Mouse (Mus musculus) limb, embryonic 11.5 days (tissue): ENCODE data around the gene Atp5h. TPM values are rescaled to one million over a fixed set of nuclear protein-coding genes. Genes with fewer than 3 reads are reported as not detected.

Experiments
- ATAC-seq: fragments of 200-750 bp; cut with Nextera tagmentation; 2 replicates; pipeline ENCODE4 v1.8.0; 2017; ENCODE audit warnings: low read depth; ENCODE audit not compliant: insufficient number of reproducible peaks, low FRiP score, low TSS enrichment
- DNase-seq: peaks from one replicate; pipeline ENCODE4 v3.0.0-alpha.2; 2015; ENCODE audit warnings: low spot score
- H3K27ac ChIP-seq: fragments of 300-500 bp; sonication (generic); replicated peaks from 2 replicates; pipeline ENCODE4 v1.5.1; 2014; ENCODE audit warnings: low read depth, mild to moderate bottlenecking, low read length
- H3K27me3 ChIP-seq: fragments of 300-500 bp; sonication (generic); 2 replicates; pipeline ENCODE4 v1.6.1; 2014; ENCODE audit warnings: mild to moderate bottlenecking, low read length, mixed read lengths; ENCODE audit not compliant: control insufficient read depth, insufficient read depth
- H3K36me3 ChIP-seq: fragments of 300-500 bp; sonication (generic); 2 replicates; pipeline ENCODE4 v1.6.1; 2014; ENCODE audit warnings: mild to moderate bottlenecking, low read length, moderate library complexity, mixed read lengths; ENCODE audit not compliant: control insufficient read depth, insufficient read depth
- H3K4me1 ChIP-seq: fragments of 300-500 bp; sonication (generic); 2 replicates; pipeline ENCODE4 v1.6.1; 2014; ENCODE audit warnings: low read length, mixed read lengths; ENCODE audit not compliant: control insufficient read depth, insufficient read depth
- H3K4me2 ChIP-seq: fragments of 300-500 bp; sonication (generic); 2 replicates; pipeline ENCODE4 v1.6.1; 2014; ENCODE audit warnings: low read depth, mild to moderate bottlenecking, moderate library complexity; ENCODE audit not compliant: severe bottlenecking
- H3K4me3 ChIP-seq: fragments of 300-500 bp; sonication (generic); 2 replicates; pipeline ENCODE4 v1.5.1; 2014; ENCODE audit warnings: low read depth, low read length
- H3K9ac ChIP-seq: fragments of 300-500 bp; sonication (generic); 2 replicates; pipeline ENCODE4 v1.6.1; 2014; ENCODE audit warnings: mild to moderate bottlenecking, low read length
- H3K9me3 ChIP-seq: fragments of 300-500 bp; sonication (generic); 2 replicates; pipeline ENCODE4 v1.6.1; 2016; ENCODE audit warnings: low read length; ENCODE audit not compliant: control insufficient read depth
- WGBS: fragments of 180-500 bp; shearing (Covaris S2); extraction: QIAGEN DNeasy Blood & Tissue Kit; methylation state at CpG from one replicate; pipeline ENCODE4 v1.1.7; 2014; 5-methylcytosine and 5-hydroxymethylcytosine counted together
- polyA plus RNA-seq: library from polyadenylated mRNA; unstranded; fragments of >200 nt; fragmentation: Nextera tagmentation; extraction: Ambion mirVana; gene quantifications from 2 replicates; pipeline ENCODE4 v1.2.1, GENCODE M21; 2014

Gene Atp5h
- 943 and 945 TPM in 2 replicates for polyA plus RNA-seq

DNA sequence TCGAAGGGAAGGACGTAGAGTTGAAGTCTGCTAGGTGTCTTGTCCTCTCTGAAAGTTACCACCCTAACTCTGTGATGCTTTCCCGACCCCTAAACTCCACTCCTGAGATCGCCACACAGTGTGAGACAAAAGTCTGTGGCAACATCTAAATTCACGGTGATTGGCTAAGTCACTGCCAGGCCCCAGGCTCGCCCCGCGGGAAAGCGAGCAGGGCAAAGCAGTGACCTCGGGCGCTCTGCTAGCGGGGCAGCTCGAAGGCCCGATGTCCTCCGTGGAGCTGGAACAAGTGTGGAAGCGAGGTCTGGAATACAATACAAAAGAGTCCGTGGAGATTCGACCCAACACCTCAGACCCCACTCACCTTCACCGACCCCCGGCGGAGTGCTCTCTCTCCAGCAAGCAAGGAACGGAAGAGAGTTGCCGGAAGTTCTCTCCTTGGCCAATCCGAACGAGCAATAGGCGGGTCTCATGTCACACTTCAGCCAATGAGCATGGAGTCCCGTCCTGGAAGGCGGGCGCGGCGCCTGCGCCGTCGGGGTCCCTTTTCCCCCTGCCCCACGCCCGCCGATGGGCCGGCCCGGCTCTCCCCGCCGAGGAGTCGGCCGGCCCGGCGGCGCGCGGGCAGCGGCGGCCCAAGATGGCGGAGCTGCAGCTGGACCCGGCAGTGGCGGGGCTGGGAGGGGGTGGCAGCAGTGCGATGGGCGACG is at the start of gene Atp5h, which contains the start of gene Kctd2:
Atp5h (minus strand) TSS at position 432 of the 707 bp plus-strand sequence.
Kctd2 (plus strand) TSS at position 598 of the 707 bp plus-strand sequence.
- WGBS, result under 1% methylated on average over 50 of the region's 56 CpGs
- Histone ChIP-seq H3K9me3 (no peaks in the 10 kb centered on the region), H3K27me3 (no peaks in the 10 kb centered on the region), H3K4me3 (peak within 1 kb of the TSS; percentile 93), H3K27ac (peak within 1 kb of the TSS; percentile 81), H3K4me1 (peaks cover 11% of the 10 kb centered on the region), H3K4me2 (peak within 1 kb of the TSS; percentile 97), H3K9ac (peak within 1 kb of the TSS; percentile 97), H3K36me3 (peaks cover 13% of the 10 kb centered on the region; the same call in 1 of the 2 replicates)
- peak; percentile 93 for DNase-seq
- ATAC-seq, result peak; percentile 90

DNA sequence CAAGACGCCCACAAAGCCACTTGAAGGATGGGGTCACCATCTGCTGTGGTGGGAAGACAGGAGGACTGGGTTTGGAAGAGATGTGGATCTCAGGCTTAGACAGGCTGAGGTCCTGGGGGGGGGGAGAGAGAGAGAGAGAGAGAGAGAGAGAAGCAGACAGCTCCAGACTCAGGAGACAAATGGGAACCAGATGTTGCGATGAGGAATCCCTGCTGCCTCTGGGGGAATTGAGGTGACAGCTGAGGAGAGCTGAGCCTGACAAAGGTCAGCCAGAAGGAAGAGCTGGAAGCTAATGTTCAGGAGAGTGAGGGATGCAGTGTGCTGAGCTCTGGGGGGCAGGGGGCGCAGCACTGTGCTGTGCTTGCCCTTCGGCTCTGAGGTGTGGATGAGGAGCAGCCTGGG is 47.5 kb upstream of the Atp5h start:
- H3K36me3 ChIP-seq, result no peaks in the 10 kb centered on the region; the same call in 1 of the 2 replicates
- H3K9ac ChIP-seq, result no peak overlapping the region
- ATAC-seq (peak; percentile 57; the same call in 1 of the 2 replicates), DNase-seq (peak; percentile 42)
- H3K27ac ChIP-seq, result no peak overlapping the region
- no peaks in the 10 kb centered on the region for H3K9me3 ChIP-seq
- no peaks in the 10 kb centered on the region for H3K27me3 ChIP-seq
- H3K4me2 ChIP-seq, result no peak overlapping the region
- H3K4me3 ChIP-seq, result no peak overlapping the region
- WGBS, result 2% methylated on average over 4 of the region's 4 CpGs
- 0 out of 2 replicates have a peak, but pooled peaks cover 4% of the 10 kb centered on the region for H3K4me1 ChIP-seq

DNA sequence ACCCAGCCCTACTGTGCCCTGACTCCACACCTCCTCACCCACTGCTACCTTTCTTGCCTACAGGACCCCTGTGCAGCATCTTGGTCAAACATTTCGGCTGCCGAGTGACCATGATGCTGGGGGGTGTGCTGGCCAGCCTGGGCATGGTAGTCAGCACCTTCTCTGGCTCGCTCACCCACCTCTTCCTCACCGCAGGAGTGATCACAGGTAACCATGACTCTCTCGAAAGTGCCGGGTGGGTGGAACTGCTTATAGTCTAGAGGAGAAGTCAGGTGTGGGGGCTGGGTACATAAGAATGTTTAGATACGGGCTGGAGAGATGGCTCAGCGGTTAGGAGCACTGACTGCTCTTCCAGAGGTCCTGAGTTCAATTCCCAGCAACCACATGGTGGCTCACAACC is 45.1 kb upstream of the Atp5h start:
- WGBS, result 88% methylated on average over 8 of the region's 8 CpGs
- Histone ChIP-seq H3K4me2 (no peak overlapping the region), H3K9me3 (no peaks in the 10 kb centered on the region), H3K9ac (no peak overlapping the region), H3K4me3 (no peak overlapping the region), H3K27me3 (no peaks in the 10 kb centered on the region), H3K27ac (no peak overlapping the region), H3K4me1 (0 out of 2 replicates have a peak, but pooled peaks cover 4% of the 10 kb centered on the region), H3K36me3 (no peaks in the 10 kb centered on the region; the same call in 1 of the 2 replicates)
- DNase-seq, result no peak
- ATAC-seq, result no peak

DNA sequence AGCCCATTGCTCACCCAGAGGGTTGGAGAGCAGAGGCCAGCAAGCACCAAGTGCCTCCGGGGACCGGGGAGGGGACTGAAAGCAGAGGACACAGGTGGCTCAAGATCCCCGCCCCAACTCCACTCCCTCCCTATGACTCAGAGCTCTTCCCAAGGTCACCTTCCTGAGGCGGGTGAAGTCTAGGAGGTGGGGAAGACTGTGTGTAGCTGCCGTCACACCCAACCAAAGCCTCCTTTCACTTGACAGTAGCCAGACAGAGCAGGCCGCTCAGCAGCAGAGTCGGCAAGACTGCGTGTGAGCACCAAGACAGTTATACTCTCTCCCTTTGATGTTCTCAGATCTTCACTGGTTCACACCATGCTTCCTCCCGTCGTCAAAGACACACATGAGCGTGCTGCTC is 43.6 kb upstream of the Atp5h start:
- no peak for ATAC-seq
- Histone ChIP-seq H3K4me3 (no peak overlapping the region), H3K27me3 (no peaks in the 10 kb centered on the region), H3K4me2 (no peak overlapping the region), H3K36me3 (no peaks in the 10 kb centered on the region; the same call in 1 of the 2 replicates), H3K9me3 (no peaks in the 10 kb centered on the region), H3K4me1 (0 out of 2 replicates have a peak, but pooled peaks cover 4% of the 10 kb centered on the region), H3K9ac (no peak overlapping the region), H3K27ac (no peak overlapping the region)
- DNase-seq, result no peak
- WGBS, result 62% methylated on average over 11 of the region's 11 CpGs

DNA sequence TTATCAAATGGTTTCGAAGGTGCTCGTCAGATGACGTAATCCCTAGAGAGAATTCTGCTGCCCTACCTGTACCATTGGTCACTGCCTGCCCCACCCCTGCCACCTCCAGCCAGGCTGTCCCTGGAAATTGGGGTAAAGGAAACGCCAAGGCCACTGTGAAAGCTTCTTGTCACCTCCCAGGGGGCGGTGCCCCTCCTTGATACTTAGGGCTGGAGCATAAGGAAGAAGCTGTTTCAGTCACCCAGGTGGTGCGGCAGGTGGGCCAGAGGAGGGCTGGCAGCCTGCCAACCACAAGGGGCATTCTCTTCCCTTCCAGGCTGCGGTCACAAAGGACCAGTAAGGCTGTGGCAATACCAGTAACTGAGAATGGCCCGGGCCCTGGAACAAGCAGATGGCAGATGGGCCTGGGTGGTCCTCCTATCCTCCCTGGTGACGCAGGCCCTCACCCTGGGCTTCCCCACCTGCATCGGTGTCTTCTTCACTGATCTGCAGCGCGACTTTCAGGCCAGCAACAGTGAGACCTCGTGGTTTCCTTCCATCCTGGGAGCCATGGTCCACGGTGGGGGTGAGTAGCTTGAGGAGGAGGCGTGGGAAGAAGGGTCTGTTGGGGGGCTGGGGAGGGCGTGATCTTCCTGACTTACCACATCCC is 42.6 kb upstream of the Atp5h start, which contains the start of gene Slc16a5:
Slc16a5 (plus strand) TSS at position 232 of the 649 bp plus-strand sequence.
- Histone ChIP-seq H3K36me3 (no peaks in the 10 kb centered on the region; the same call in 1 of the 2 replicates), H3K4me2 (no peak within 1 kb of the TSS), H3K27me3 (no peaks in the 10 kb centered on the region), H3K4me1 (0 out of 2 replicates have a peak, but pooled peaks cover 2% of the 10 kb centered on the region), H3K9ac (no peak within 1 kb of the TSS), H3K4me3 (no peak within 1 kb of the TSS), H3K9me3 (no peaks in the 10 kb centered on the region), H3K27ac (no peak within 1 kb of the TSS)
- WGBS, result 71% methylated on average over 16 of the region's 16 CpGs
- no peak for ATAC-seq
- DNase-seq, result no peak

DNA sequence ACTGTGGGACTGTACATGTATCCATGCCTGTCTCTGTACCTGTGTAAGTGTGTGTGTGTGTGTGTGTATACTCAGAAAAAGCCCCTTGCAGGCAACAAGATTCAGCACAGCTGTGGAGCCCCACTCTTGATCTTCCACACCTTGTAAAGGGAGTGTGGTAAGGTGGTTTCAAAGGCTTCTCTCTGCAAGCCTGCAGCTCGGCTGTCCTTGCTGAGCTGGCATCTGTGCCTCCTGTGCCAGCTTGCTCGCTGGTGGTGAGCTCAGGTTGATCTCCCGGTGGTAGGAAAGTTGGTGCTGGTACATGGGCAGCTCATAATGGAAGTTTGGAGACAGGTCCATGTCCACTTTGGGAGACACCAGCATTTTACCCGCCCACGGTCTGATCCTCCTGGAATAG is 42.1 kb upstream of the Atp5h start:
- H3K4me2 ChIP-seq, result no peak overlapping the region
- no peaks in the 10 kb centered on the region; the same call in 1 of the 2 replicates for H3K36me3 ChIP-seq
- H3K9ac ChIP-seq, result no peak overlapping the region
- 0 out of 2 replicates have a peak, but pooled peaks cover 2% of the 10 kb centered on the region for H3K4me1 ChIP-seq
- ATAC-seq, result no peak
- no peak for DNase-seq
- H3K27ac ChIP-seq, result no peak overlapping the region
- H3K4me3 ChIP-seq, result no peak overlapping the region
- H3K9me3 ChIP-seq, result no peaks in the 10 kb centered on the region
- 71% methylated on average over 5 of the region's 5 CpGs for WGBS
- no peaks in the 10 kb centered on the region for H3K27me3 ChIP-seq

DNA sequence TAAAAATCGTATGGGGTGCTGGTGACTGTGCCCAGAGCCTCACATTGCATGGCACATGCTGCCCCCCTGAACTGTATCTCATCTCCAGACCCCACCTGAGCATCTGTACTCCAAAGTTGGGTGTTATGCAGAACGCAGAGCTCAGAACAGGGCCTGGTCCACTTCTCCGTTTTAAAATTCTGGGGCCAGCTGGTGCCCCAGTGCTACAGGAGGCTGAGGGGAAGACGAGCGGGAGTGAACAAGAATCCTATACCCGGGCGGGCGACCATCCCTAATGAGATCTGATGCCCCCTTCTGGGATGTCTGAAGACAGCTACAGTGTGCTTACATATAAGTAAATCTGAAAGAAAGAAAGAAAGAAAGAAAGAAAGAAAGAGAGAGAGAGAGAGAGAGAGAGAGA is 41.2 kb upstream of the Atp5h start:
- no peaks in the 10 kb centered on the region for H3K9me3 ChIP-seq
- H3K4me1 ChIP-seq, result 0 out of 2 replicates have a peak, but pooled peaks cover 2% of the 10 kb centered on the region
- H3K4me2 ChIP-seq, result no peak overlapping the region
- 19% methylated on average over 8 of the region's 8 CpGs for WGBS
- no peak overlapping the region for H3K9ac ChIP-seq
- H3K27me3 ChIP-seq, result no peaks in the 10 kb centered on the region
- no peak overlapping the region for H3K4me3 ChIP-seq
- DNase-seq, result no peak
- H3K27ac ChIP-seq, result no peak overlapping the region
- ATAC-seq, result no peak
- H3K36me3 ChIP-seq, result no peaks in the 10 kb centered on the region; the same call in 1 of the 2 replicates

DNA sequence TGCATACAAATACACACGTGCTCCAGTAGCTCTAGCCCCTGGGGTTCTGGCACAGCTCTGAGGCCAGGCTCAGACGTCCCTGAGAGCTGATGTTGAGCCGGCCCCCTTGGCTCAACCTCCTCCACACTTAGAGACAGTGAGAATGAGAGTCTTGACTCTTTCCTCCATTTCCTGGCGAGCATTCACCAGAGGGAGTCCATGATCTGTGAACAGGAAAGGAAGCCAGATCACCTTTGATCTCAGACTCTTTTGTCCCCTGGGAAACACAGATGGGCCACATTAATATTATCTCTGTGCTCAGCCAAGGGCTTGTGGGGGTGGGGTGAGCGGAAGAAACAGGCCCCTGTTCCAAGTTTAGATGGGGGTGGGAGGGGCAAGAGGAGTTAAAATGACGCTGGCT is 37.6 kb upstream of the Atp5h start:
- no peak overlapping the region for H3K9ac ChIP-seq
- DNase-seq, result no peak
- H3K4me3 ChIP-seq, result no peak overlapping the region
- ATAC-seq, result no peak
- H3K4me2 ChIP-seq, result no peak overlapping the region
- no peaks in the 10 kb centered on the region for H3K27me3 ChIP-seq
- no peak overlapping the region for H3K27ac ChIP-seq
- H3K9me3 ChIP-seq, result no peaks in the 10 kb centered on the region
- whole genome bisulfite sequencing, result 28% methylated on average over 6 of the region's 6 CpGs
- no peaks in the 10 kb centered on the region for H3K36me3 ChIP-seq
- H3K4me1 ChIP-seq, result 0 out of 2 replicates have a peak, but pooled peaks cover 2% of the 10 kb centered on the region
